Mouse (Mus musculus): ENCODE measurements around the gene Dcp1b. TPM values are rescaled to one million over a fixed set of nuclear protein-coding genes. Genes with fewer than 3 reads are reported as not detected.

Dcp1b gene
- polyA plus RNA-seq, 1 experiment from 2014 or later, result 11.5 TPM

DNA sequence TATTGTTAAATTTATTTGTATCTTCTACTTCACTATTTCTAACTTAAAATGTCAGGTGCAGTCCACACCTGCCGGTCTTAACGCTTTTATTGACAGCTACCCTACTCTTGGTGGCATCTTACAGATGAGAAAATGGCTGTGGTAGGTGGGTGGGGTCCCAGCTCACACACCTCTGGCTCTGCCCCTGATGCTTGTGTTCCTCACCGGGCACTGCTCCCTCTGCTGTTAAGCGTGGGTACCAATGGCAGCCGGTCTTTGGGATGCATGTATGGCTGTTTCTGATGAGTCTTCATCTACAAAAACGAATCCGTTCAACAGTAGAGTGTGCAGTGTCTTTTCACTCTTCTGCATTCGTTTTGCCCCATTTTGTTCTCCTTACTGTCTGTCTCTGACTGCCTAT lies 11.6 kb downstream of the Dcp1b start:
- Histone ChIP-seq H3K4me1 (ENCODE audit: control insufficient read depth, insufficient read depth, low read length) (no peaks in the 10 kb centered on the region), H3K4me2 (replicated peaks; ENCODE audit: low read depth, low read length) (no peak overlapping the region), H3K27ac (ENCODE audit: low read length) (no peak overlapping the region), H3K9ac (replicated peaks; ENCODE audit: low read depth, low read length) (no peak overlapping the region), H3K27me3 (ENCODE audit: control insufficient read depth, insufficient read depth, low read length) (no peaks in the 10 kb centered on the region), H3K4me3 (ENCODE audit: low read depth, low read length) (no peak overlapping the region), H3K9me3 (ENCODE audit: control insufficient read depth, low read depth, low read length) (no peaks in the 10 kb centered on the region), H3K36me3 (ENCODE audit: control insufficient read depth, insufficient read depth, low read length) (peaks cover 6% of the 10 kb centered on the region)
- 61% methylated on average over 8 of the region's 8 CpGs for WGBS
- no peak for ATAC-seq (ENCODE audit: insufficient number of reproducible peaks, insufficient read depth, low FRiP score, low read depth)

DNA sequence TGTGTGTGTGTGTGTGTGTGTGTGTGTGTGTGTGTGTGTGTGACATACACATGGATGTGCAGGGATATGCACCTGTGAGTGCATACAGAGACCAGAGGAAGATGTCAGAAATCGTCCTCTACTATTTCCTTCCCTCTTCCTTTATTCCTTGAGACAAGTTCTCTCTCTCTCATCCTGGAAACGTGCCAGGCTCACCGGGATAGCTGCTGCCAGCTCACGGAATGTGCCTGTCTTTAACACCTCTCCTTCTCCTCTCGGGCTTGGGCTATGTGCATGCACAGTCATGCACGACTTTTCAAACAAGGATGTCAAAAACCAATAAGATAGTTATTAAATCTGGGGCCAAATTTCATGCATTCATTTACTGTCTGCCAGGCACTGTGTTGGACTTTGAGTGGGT lies 12.6 kb downstream of the Dcp1b start:
- Histone ChIP-seq H3K4me3 (ENCODE audit: low read depth, low read length) (no peak overlapping the region), H3K9me3 (ENCODE audit: control insufficient read depth, low read depth, low read length) (no peaks in the 10 kb centered on the region), H3K27me3 (ENCODE audit: control insufficient read depth, insufficient read depth, low read length) (no peaks in the 10 kb centered on the region), H3K27ac (ENCODE audit: low read length) (no peak overlapping the region), H3K9ac (replicated peaks; ENCODE audit: low read depth, low read length) (no peak overlapping the region), H3K36me3 (ENCODE audit: control insufficient read depth, insufficient read depth, low read length) (peaks cover 6% of the 10 kb centered on the region), H3K4me2 (replicated peaks; ENCODE audit: low read depth, low read length) (no peak overlapping the region), H3K4me1 (ENCODE audit: control insufficient read depth, insufficient read depth, low read length) (no peaks in the 10 kb centered on the region)
- ATAC-seq (ENCODE audit: insufficient number of reproducible peaks, insufficient read depth, low FRiP score, low read depth), result no peak
- 78% methylated on average over 6 of the region's 6 CpGs for WGBS

DNA sequence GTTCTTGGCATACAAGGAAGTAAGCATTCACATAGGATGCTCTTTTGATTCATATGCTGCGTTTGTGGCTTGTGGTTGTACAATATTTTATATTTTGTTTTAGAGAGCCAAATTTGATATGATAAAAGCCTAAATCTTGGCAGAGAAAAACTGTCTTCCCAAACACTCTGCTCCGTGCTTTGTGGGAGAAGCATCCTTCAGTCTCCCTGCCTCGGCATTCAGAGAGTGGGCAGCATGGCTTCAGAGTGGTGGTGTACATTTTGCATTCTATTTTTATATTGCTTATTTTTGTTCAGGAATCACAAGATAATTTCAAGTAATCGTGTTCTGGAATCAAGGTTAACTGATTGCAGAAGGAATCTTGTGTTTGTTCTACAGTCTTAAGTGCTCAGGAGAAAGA lies 16.4 kb downstream of the Dcp1b start:
- no peak overlapping the region for H3K4me3 ChIP-seq (ENCODE audit: low read depth, low read length)
- 91% methylated on average over 4 of the region's 4 CpGs for WGBS
- no peaks in the 10 kb centered on the region for H3K9me3 ChIP-seq (ENCODE audit: control insufficient read depth, low read depth, low read length)
- H3K36me3 ChIP-seq (ENCODE audit: control insufficient read depth, insufficient read depth, low read length), result no peaks in the 10 kb centered on the region; the same call in 1 of the 2 replicates
- no peak for ATAC-seq (ENCODE audit: insufficient number of reproducible peaks, insufficient read depth, low FRiP score, low read depth)
- H3K4me2 ChIP-seq (replicated peaks; ENCODE audit: low read depth, low read length), result no peak overlapping the region
- no peaks in the 10 kb centered on the region for H3K4me1 ChIP-seq (ENCODE audit: control insufficient read depth, insufficient read depth, low read length)
- H3K9ac ChIP-seq (replicated peaks; ENCODE audit: low read depth, low read length), result no peak overlapping the region
- no peaks in the 10 kb centered on the region for H3K27me3 ChIP-seq (ENCODE audit: control insufficient read depth, insufficient read depth, low read length)
- H3K27ac ChIP-seq (ENCODE audit: low read length), result no peak overlapping the region

DNA sequence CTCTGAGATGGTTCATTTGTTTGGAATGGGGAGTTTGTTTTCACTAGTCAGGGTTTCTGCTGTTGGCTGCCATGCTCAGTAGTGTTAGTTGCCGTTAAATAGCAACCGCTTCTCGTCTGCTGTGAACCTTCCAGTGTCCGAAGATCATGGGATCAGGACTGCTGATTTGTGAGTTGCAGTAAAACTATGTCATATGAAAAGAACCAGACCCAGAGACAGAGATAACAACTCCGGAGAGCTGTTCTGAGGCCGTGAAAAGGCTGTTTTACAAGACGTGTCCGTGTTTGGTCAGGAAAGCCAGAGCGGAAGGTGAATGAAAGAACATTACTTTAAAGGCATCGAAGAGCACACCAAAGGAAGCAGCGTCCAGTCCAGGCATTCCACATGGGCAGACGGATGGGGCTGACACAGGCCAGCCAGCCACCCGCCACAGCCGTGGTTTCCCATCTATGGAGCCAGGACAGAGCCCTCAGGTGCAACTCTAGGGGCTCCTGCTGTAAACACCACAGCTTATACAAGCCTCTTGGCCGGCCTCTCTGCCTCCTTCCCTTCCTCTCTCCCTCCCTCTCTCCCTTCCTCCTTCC lies 18.6 kb downstream of the Dcp1b start:
- no peaks in the 10 kb centered on the region for H3K9me3 ChIP-seq (ENCODE audit: control insufficient read depth, low read depth, low read length)
- peak overlapping the region; percentile 55; the same call in 1 of the 2 replicates for H3K27ac ChIP-seq (ENCODE audit: low read length)
- no peak overlapping the region for H3K9ac ChIP-seq (replicated peaks; ENCODE audit: low read depth, low read length)
- H3K4me3 ChIP-seq (ENCODE audit: low read depth, low read length), result no peak overlapping the region
- H3K4me2 ChIP-seq (replicated peaks; ENCODE audit: low read depth, low read length), result no peak overlapping the region
- WGBS, result 54% methylated on average over 15 of the region's 15 CpGs
- no peaks in the 10 kb centered on the region for H3K27me3 ChIP-seq (ENCODE audit: control insufficient read depth, insufficient read depth, low read length)
- no peaks in the 10 kb centered on the region; the same call in 1 of the 2 replicates for H3K4me1 ChIP-seq (ENCODE audit: control insufficient read depth, insufficient read depth, low read length)
- H3K36me3 ChIP-seq (ENCODE audit: control insufficient read depth, insufficient read depth, low read length), result no peaks in the 10 kb centered on the region
- no peak for ATAC-seq (ENCODE audit: insufficient number of reproducible peaks, insufficient read depth, low FRiP score, low read depth)

DNA sequence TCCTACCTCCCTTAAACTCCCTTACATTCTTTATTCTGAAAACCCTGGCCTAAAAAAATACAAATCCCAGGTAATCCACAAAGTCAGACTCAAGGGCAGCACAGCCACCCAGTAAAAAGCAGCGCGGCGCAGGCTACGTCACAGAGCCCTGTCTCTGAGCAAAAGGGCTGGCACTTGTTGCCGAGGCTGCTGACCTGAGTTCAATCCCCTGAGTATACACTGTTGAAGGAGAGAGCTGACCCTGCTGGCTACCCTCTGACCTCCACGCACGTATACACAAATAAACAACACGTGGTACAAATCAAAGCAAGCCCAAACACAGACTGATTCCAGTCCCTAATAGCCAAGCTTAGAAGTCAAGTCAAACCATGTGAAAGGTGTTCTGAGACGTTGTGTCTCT lies 19.1 kb downstream of the Dcp1b start:
- Histone ChIP-seq H3K9ac (replicated peaks; ENCODE audit: low read depth, low read length) (no peak overlapping the region), H3K4me3 (ENCODE audit: low read depth, low read length) (no peak overlapping the region), H3K9me3 (ENCODE audit: control insufficient read depth, low read depth, low read length) (no peaks in the 10 kb centered on the region), H3K4me2 (replicated peaks; ENCODE audit: low read depth, low read length) (no peak overlapping the region), H3K27ac (ENCODE audit: low read length) (peak overlapping the region; percentile 55; the same call in 1 of the 2 replicates), H3K36me3 (ENCODE audit: control insufficient read depth, insufficient read depth, low read length) (no peaks in the 10 kb centered on the region), H3K4me1 (ENCODE audit: control insufficient read depth, insufficient read depth, low read length) (no peaks in the 10 kb centered on the region; the same call in 1 of the 2 replicates), H3K27me3 (ENCODE audit: control insufficient read depth, insufficient read depth, low read length) (no peaks in the 10 kb centered on the region)
- ATAC-seq (ENCODE audit: insufficient number of reproducible peaks, insufficient read depth, low FRiP score, low read depth), result no peak
- WGBS, result 65% methylated on average over 9 of the region's 9 CpGs

DNA sequence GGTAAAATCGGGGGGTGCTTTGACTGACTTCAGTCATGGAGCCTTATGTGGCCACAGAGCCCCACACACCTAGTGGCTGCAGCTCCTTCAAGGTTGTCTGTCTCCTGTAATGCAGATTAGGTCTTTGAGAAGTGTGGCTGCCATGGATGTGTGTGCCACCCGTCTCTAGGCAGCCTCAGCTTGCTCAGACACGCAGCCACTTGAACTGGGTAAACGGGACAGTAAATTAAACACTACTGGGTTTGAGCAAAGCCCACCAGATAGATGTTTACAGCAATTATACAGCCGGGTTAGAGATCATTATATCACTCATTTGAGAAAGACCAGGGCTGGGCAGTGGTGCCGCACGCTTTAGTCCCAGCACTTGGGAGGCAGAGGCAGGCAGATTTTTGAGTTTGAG lies 19.5 kb downstream of the Dcp1b start:
- Histone ChIP-seq H3K9ac (replicated peaks; ENCODE audit: low read depth, low read length) (no peak overlapping the region), H3K4me3 (ENCODE audit: low read depth, low read length) (no peak overlapping the region), H3K4me1 (ENCODE audit: control insufficient read depth, insufficient read depth, low read length) (no peaks in the 10 kb centered on the region; the same call in 1 of the 2 replicates), H3K27ac (ENCODE audit: low read length) (no peak overlapping the region), H3K9me3 (ENCODE audit: control insufficient read depth, low read depth, low read length) (no peaks in the 10 kb centered on the region), H3K36me3 (ENCODE audit: control insufficient read depth, insufficient read depth, low read length) (no peaks in the 10 kb centered on the region), H3K27me3 (ENCODE audit: control insufficient read depth, insufficient read depth, low read length) (no peaks in the 10 kb centered on the region), H3K4me2 (replicated peaks; ENCODE audit: low read depth, low read length) (no peak overlapping the region)
- WGBS, result 64% methylated on average over 7 of the region's 7 CpGs
- ATAC-seq (ENCODE audit: insufficient number of reproducible peaks, insufficient read depth, low FRiP score, low read depth), result no peak

DNA sequence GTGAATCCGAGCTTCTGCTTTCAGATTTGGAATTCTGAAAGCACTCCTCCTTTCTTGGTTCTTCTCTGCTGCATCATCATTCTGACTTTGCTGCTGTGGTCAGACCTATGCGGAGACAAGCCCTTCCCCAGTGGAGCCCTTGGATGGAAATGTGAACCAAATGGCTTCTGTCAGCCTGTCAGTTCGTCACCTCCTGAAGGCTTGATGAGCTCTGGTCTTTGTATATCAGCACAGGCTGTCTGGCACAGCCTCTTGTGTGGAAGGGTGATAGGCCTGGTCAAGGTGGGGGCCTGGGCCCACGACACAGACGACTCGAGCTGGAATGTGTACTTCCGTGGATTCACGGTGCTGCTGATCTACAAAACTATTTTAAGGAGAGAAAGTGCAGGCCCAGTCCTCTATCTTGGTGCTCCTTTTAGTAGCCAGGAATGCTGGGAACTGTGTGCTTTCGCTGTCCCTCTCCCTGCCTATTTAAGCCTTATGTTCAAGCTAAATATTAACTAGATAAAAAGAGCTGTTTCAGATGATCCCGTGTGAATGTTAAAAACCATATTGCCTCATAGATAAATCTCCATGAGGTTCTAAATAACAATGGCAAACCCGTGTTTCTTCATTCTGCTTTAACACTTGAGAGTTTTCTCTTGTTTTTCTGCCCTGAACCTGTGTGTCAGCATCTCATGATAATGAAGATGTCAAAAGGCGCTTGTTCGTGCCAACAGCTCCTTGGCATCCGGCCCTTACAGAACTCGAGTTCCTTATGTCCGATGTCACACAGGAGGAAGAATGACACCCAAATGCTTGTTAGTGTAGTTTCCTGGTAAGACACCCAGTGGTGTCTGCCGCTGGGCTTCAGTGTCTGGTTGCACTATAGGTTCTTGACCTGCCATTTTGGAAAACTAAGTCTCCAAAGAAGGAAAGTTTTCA lies 21.6 kb downstream of the Dcp1b start, which contains the start of gene Cacna1c:
Cacna1c (minus strand) TSS at position 37 of the 924 bp plus-strand sequence.
- H3K4me3 ChIP-seq (ENCODE audit: low read depth, low read length), result no peak within 1 kb of the TSS
- H3K4me2 ChIP-seq (replicated peaks; ENCODE audit: low read depth, low read length), result no peak within 1 kb of the TSS
- no peak within 1 kb of the TSS for H3K9ac ChIP-seq (replicated peaks; ENCODE audit: low read depth, low read length)
- peak; percentile 56; the same call in 1 of the 2 replicates for ATAC-seq (ENCODE audit: insufficient number of reproducible peaks, insufficient read depth, low FRiP score, low read depth)
- H3K27me3 ChIP-seq (ENCODE audit: control insufficient read depth, insufficient read depth, low read length), result no peaks in the 10 kb centered on the region
- no peaks in the 10 kb centered on the region for H3K9me3 ChIP-seq (ENCODE audit: control insufficient read depth, low read depth, low read length)
- no peaks in the 10 kb centered on the region; the same call in 1 of the 2 replicates for H3K4me1 ChIP-seq (ENCODE audit: control insufficient read depth, insufficient read depth, low read length)
- H3K36me3 ChIP-seq (ENCODE audit: control insufficient read depth, insufficient read depth, low read length), result no peaks in the 10 kb centered on the region
- 49% methylated on average over 17 of the region's 17 CpGs for WGBS
- H3K27ac ChIP-seq (ENCODE audit: low read length), result no peak within 1 kb of the TSS; the same call in 1 of the 2 replicates

DNA sequence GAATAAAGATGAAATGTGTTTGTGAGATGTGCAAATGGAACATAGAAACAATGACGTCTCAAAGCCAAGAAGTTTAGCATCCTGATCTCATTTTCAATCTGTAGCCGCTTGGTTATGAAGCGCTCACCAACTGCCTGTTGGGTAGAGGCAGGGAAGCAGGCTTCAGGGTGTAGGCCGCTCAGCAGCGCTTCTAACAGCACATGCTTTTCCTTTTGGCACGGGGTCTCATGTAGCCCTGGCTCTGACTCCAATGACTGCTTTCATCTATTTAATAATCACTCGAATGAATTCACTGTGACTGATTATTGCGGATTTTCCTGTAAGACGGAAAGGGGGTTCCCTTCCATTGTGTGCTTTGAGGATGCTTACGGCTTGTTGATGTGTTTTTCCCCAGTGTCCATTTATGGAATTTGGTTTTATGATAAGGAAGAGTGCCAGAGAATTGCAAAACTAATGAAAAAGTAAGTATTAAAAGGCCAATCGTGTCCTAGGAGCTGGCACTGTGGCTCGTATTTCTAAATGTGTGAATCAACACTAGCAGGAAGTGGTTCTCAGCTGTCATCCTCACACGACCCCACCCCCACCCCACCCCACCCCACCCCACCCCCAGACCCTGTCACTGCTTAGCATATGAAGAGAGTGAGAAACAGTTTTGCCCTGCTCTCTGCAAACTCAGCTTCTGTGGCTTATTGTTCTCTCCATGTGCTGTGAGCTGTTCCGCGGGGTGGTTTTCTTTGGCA lies 23.7 kb downstream of the Dcp1b start:
- H3K4me1 ChIP-seq (ENCODE audit: control insufficient read depth, insufficient read depth, low read length), result no peaks in the 10 kb centered on the region; the same call in 1 of the 2 replicates
- 53% methylated on average over 15 of the region's 15 CpGs for WGBS
- H3K9ac ChIP-seq (replicated peaks; ENCODE audit: low read depth, low read length), result no peak overlapping the region
- H3K4me3 ChIP-seq (ENCODE audit: low read depth, low read length), result no peak overlapping the region
- no peak for ATAC-seq (ENCODE audit: insufficient number of reproducible peaks, insufficient read depth, low FRiP score, low read depth)
- no peak overlapping the region for H3K4me2 ChIP-seq (replicated peaks; ENCODE audit: low read depth, low read length)
- no peak overlapping the region for H3K27ac ChIP-seq (ENCODE audit: low read length)
- no peaks in the 10 kb centered on the region for H3K9me3 ChIP-seq (ENCODE audit: control insufficient read depth, low read depth, low read length)
- H3K36me3 ChIP-seq (ENCODE audit: control insufficient read depth, insufficient read depth, low read length), result no peaks in the 10 kb centered on the region; the same call in 1 of the 2 replicates
- H3K27me3 ChIP-seq (ENCODE audit: control insufficient read depth, insufficient read depth, low read length), result no peaks in the 10 kb centered on the region
